Mouse (Mus musculus) lung, embryonic 16.5 days (tissue): ENCODE data around the gene Tuba1c. TPM values are rescaled to one million over a fixed set of nuclear protein-coding genes. Genes with fewer than 3 reads are reported as not detected.
"Not testable (repeated sequence)": the region's sequence is repeated elsewhere in the genome, so short reads cannot be mapped to it uniquely, and the experiment has no call there.

Experiments
- ATAC-seq: fragments of 200-750 bp; cut with Nextera tagmentation; 2 replicates; pipeline ENCODE4 v1.8.0; 2017; ENCODE audit warnings: low read depth, mild to moderate bottlenecking, moderate library complexity
- H3K27ac ChIP-seq: fragments of 300-500 bp; sonication (generic); 2 replicates; pipeline ENCODE4 v1.5.1; 2014; ENCODE audit warnings: mild to moderate bottlenecking, control low read depth, low read length
- H3K27me3 ChIP-seq: fragments of 300-500 bp; sonication (generic); 2 replicates; pipeline ENCODE4 v1.6.1; 2014; ENCODE audit warnings: low read depth, low read length, mixed read lengths; ENCODE audit not compliant: control insufficient read depth, insufficient read depth
- H3K36me3 ChIP-seq: fragments of 300-500 bp; sonication (generic); 2 replicates; pipeline ENCODE4 v1.6.1; 2014; ENCODE audit warnings: low read length; ENCODE audit not compliant: control insufficient read depth, insufficient read depth
- H3K4me1 ChIP-seq: fragments of 300-500 bp; sonication (generic); replicated peaks from 2 replicates; pipeline ENCODE4 v1.6.1; 2014; ENCODE audit warnings: low read length, mixed read lengths; ENCODE audit not compliant: control insufficient read depth, insufficient read depth
- H3K4me2 ChIP-seq: fragments of 300-500 bp; sonication (generic); 2 replicates; pipeline ENCODE4 v1.6.1; 2014; ENCODE audit warnings: low read depth, low read length, control low read depth
- H3K4me3 ChIP-seq: fragments of 300-500 bp; sonication (generic); 2 replicates; pipeline ENCODE4 v1.5.1; 2014; ENCODE audit warnings: mild to moderate bottlenecking, low read length, control low read depth
- H3K9ac ChIP-seq: fragments of 300-500 bp; sonication (generic); 2 replicates; pipeline ENCODE4 v1.6.1; 2014; ENCODE audit warnings: low read length, control low read depth
- H3K9me3 ChIP-seq: fragments of 300-500 bp; sonication (generic); 2 replicates; pipeline ENCODE4 v1.6.1; 2016; ENCODE audit warnings: low read length; ENCODE audit not compliant: control insufficient read depth
- WGBS: fragments of 180-500 bp; shearing (Covaris S2); extraction: QIAGEN DNeasy Blood & Tissue Kit; methylation state at CpG from one replicate; pipeline ENCODE4 v1.1.7; 2014; 5-methylcytosine and 5-hydroxymethylcytosine counted together
- polyA plus RNA-seq: library from polyadenylated mRNA; unstranded; fragments of >200 nt; fragmentation: Nextera tagmentation; extraction: Ambion mirVana; gene quantifications from 2 replicates; pipeline ENCODE4 v1.2.1, GENCODE M21; 2015

The Tuba1c gene
- polyA plus RNA-seq, 1 experiment from 2014 or later = 226 TPM

DNA sequence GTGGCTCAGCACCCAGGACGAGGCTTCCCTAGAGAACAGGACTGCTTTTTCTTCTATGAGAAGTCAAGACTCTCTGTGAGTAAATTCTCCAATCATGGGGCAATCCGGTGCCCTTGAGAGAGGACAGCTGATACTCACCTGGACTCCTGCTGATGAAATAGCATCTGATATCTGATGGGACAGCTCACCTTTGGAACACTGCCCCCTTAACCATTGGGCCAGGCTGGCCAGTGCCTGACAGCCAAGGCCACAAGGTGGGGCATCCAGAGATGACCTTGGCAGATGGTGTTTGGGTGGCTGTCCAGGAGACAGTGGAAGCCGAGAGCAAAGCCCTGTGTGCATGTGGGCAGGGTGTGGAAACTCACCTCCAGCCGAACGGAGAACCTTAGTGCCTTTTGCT, 12.6 kb downstream of the Tuba1c start:
- ATAC-seq = no peak
- H3K27me3 ChIP-seq = no peaks in the 10 kb centered on the region
- H3K9ac ChIP-seq = no peak overlapping the region
- WGBS = 76% methylated on average over 5 of the region's 5 CpGs
- no peak overlapping the region for H3K27ac ChIP-seq
- 0 out of 2 replicates have a peak, but pooled peaks cover 2% of the 10 kb centered on the region for H3K36me3 ChIP-seq
- H3K4me2 ChIP-seq = no peak overlapping the region
- H3K4me1 ChIP-seq = no peaks in the 10 kb centered on the region
- no peaks in the 10 kb centered on the region for H3K9me3 ChIP-seq
- H3K4me3 ChIP-seq = no peak overlapping the region

DNA sequence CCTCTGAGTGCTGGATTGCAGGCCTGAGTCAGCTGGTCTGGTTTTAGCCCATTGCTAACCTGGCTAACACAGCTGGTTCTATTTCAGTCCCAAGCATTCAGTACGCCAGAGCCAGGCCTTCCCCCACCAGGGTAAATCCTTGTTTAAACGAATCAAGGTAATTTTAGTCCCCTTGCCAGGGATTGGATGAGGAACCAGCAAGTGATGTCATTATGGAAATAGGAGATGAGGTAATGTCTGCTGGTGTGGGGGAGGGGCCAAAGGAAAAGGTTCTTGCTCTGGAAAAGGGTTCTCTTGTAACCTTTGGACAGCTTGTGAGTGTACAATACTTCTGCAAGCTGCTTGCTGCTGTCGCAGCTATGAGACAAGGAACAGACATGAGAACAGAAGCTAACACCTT, 15.2 kb downstream of the Tuba1c start:
- no peak for ATAC-seq
- no peak overlapping the region for H3K27ac ChIP-seq
- H3K27me3 ChIP-seq = peaks cover 2% of the 10 kb centered on the region; the same call in 1 of the 2 replicates
- no peaks in the 10 kb centered on the region for H3K9me3 ChIP-seq
- WGBS = 37% methylated on average over 3 of the region's 3 CpGs
- no peak overlapping the region for H3K9ac ChIP-seq
- H3K36me3 ChIP-seq = no peaks in the 10 kb centered on the region
- no peaks in the 10 kb centered on the region for H3K4me1 ChIP-seq
- H3K4me2 ChIP-seq = no peak overlapping the region
- no peak overlapping the region for H3K4me3 ChIP-seq

DNA sequence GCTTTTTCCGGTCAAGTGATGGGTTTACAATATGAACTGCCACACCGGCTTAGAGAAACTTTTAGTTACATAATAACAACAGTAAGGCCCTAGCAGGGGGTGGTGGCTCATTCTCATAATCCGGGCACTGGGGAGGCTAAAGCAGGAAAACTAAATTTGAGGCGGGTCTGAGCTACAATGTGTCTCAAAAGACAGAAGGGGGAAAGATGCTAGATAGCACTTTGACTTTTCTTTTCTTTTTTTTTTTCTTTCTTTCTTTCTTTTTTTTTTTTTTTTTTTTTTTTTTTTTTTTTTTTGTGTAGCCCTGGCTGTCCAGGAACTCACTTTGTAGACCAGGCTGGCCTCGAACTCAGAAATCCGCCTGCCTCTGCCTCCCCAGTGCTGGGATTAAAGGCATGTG, 16.0 kb downstream of the Tuba1c start:
- 77% methylated on average over 6 of the region's 6 CpGs for WGBS
- ATAC-seq = not testable (repeated sequence)

DNA sequence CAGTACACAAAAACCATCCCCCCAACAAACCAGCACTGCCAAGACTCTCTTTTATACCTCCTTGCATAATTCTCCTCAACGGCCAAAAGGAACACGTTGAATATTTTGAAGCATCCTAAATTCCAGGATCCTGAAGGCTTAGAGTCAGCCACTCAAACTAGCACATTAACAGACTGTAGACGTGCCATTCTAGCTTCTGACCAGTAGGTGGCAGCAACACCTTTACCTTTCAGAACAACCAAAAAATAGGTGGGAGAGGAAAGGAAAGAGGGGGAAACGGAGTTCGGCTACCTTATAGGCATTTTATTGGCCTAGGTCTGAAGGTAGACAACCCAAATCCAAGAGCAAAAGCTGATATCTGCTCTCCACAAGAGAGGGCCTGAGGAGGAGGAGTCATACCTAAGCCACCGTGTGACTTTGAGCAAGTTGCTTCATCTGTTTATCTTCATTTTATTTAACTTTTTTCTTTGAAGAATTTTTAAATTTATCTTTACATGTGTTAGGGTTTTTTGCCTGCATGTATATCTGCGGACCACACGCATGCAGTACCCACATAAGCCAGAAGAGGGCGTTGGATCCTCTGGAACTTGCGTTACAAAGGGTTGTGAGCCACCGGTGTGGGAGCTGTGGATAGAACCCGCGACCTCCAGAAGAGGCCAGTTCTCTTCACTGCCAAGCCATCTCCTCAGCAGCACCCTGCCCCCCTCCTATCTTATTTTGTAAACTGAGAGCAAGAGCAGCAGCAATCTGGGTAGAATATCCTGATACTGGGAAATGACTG, 20.0 kb downstream of the Tuba1c start:
- WGBS = 28% methylated on average over 13 of the region's 13 CpGs
- peaks cover 19% of the 10 kb centered on the region for H3K27me3 ChIP-seq
- H3K4me3 ChIP-seq = no peak overlapping the region
- no peaks in the 10 kb centered on the region for H3K36me3 ChIP-seq
- H3K4me1 ChIP-seq = peaks cover 2% of the 10 kb centered on the region; the same call in 1 of the 2 replicates
- no peak overlapping the region for H3K27ac ChIP-seq
- H3K4me2 ChIP-seq = no peak overlapping the region
- H3K9ac ChIP-seq = no peak overlapping the region
- ATAC-seq = no peak
- H3K9me3 ChIP-seq = no peaks in the 10 kb centered on the region

More for the DNA sequence above, 16.0 kb downstream of the Tuba1c start:
- not testable (repeated sequence) for H3K27me3 ChIP-seq, H3K36me3 ChIP-seq, H3K4me1 ChIP-seq, H3K27ac ChIP-seq, H3K4me3 ChIP-seq, H3K9ac ChIP-seq, H3K9me3 ChIP-seq, H3K4me2 ChIP-seq

DNA sequence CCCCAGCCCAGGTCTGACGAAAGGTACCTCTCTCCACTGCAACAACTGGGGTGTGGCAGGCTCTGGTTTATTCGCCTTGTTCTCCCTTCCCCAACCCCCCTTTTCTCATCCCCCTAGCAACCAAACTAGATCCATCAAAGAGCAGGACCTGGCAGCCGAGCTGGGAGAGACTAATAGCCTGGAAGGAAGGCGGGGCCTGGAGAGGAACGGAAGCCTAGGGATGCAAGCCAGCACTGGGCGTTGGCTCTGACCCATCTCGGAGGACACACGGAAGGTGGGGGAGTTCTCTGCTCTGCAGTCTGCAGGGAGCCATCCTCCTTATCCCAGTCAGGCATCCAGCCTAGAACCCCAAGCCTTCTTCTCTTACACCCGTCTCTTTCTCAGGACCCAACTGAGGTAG, 23.7 kb downstream of the Tuba1c start:
- peaks cover 54% of the 10 kb centered on the region for H3K27me3 ChIP-seq
- WGBS = 10% methylated on average over 9 of the region's 9 CpGs

DNA sequence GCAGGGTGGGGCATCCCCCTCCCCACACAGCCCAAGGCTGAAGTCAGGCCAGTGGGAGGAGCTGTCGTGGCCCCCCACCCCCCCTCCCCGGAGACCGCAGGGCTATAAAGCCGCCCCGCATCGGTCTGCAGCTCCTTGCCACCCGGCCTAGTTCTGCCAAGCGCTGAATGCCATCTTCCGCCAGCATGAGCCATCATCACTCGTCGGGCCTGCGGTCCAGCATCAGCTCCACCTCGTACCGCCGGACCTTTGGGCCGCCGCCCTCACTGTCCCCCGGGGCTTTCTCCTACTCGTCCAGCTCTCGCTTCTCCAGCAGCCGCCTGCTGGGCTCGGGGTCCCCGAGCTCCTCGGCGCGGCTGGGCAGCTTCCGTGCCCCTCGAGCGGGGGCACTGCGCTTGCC, 25.3 kb downstream of the Tuba1c start, which contains the start of gene Prph:
Gene Prph (plus strand): TSS at position 135 of the 400 bp plus-strand sequence.
- Histone ChIP-seq H3K27ac (no peak within 1 kb of the TSS), H3K4me1 (peaks cover 11% of the 10 kb centered on the region), H3K4me3 (peak within 1 kb of the TSS; percentile 46), H3K27me3 (peaks cover 62% of the 10 kb centered on the region), H3K9ac (peak within 1 kb of the TSS; percentile 45), H3K9me3 (no peaks in the 10 kb centered on the region), H3K4me2 (peak within 1 kb of the TSS; percentile 72), H3K36me3 (no peaks in the 10 kb centered on the region)
- no peak for ATAC-seq
- WGBS = 1% methylated on average over 29 of the region's 30 CpGs

More for the DNA sequence above, 23.7 kb downstream of the Tuba1c start:
- Histone ChIP-seq H3K27ac (no peak overlapping the region), H3K4me3 (no peak overlapping the region), H3K36me3 (no peaks in the 10 kb centered on the region), H3K4me2 (no peak overlapping the region), H3K4me1 (peaks cover 11% of the 10 kb centered on the region), H3K9ac (no peak overlapping the region), H3K9me3 (no peaks in the 10 kb centered on the region)
- ATAC-seq = no peak

DNA sequence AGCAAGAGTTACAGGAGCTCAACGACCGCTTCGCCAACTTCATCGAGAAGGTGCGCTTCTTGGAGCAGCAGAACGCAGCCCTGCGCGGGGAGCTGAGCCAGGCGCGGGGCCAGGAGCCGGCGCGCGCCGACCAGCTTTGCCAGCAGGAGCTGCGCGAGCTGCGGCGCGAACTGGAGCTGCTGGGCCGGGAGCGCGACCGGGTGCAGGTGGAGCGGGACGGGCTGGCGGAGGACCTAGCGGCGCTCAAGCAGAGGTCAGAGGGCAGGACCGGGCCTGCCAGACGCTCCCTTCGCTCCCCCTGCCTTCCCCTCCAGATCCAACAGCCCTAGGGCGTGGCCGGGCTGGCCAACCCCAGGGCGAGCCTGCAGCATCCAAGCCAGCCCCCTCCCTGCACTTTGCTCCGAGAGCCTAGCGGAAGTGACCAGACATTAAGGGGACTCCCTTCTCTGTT, 25.8 kb downstream of the Tuba1c start:
- H3K4me2 ChIP-seq = peak overlapping the region; percentile 72
- peaks cover 11% of the 10 kb centered on the region for H3K4me1 ChIP-seq
- H3K9me3 ChIP-seq = no peaks in the 10 kb centered on the region
- peak; percentile 37; the same call in 1 of the 2 replicates for ATAC-seq
- H3K9ac ChIP-seq = peak overlapping the region; percentile 45
- peaks cover 62% of the 10 kb centered on the region for H3K27me3 ChIP-seq
- peak overlapping the region; percentile 46 for H3K4me3 ChIP-seq
- WGBS = 0% methylated on average over 36 of the region's 37 CpGs
- H3K36me3 ChIP-seq = no peaks in the 10 kb centered on the region
- no peak overlapping the region for H3K27ac ChIP-seq

DNA sequence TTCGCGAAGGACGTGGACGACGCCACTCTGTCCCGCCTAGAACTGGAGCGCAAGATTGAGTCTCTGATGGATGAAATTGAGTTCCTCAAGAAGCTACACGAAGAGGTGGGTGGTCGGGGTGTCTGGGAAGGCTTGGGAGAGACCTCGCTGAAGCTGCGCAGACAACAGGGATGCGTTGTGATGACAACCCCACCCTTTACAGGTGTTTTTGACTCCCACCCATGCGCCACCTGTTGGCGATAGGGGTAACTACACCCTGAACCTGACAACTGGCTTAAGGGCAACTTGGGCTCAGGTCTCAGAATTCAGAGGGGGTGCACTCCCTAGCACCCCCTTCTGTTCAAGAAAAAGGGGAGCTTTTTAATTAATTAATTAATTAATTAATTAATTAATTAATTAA, 26.6 kb downstream of the Tuba1c start:
- ATAC-seq = no peak
- WGBS = 8% methylated on average over 14 of the region's 14 CpGs
- H3K9ac ChIP-seq = no peak overlapping the region
- H3K27me3 ChIP-seq = peaks cover 62% of the 10 kb centered on the region
- no peak overlapping the region for H3K4me3 ChIP-seq
- H3K9me3 ChIP-seq = no peaks in the 10 kb centered on the region
- no peak overlapping the region for H3K27ac ChIP-seq
- no peak overlapping the region for H3K4me2 ChIP-seq
- H3K36me3 ChIP-seq = no peaks in the 10 kb centered on the region
- H3K4me1 ChIP-seq = peaks cover 11% of the 10 kb centered on the region

DNA sequence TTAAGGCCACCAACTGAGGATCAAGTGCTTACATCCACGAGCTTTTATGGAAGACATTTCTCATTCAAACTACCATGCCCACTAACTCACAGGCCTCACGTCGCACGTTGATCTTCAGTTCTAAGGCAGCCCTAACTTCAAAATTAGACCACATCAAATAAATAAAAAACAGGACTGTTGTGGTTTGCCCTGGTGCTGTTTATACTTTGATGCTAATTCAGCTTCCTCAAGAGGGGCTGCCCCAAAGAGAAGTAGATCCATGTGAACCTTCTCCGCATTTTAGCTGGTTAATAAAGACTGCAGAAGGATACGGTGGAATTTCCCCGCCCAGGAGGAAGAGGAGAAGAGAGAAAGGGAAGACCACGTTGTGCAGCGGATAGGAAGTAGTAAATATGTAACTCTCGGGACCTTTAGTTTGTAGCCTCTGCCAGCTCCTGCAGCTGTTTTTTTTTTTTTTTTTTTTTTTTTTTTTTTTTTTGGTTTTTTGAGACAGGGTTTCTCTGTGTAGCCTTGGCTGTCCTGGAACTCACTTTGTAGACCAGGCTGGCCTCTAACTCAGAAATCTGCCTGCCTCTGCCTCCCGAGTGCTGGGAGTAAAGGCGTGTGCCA, 36.0 kb downstream of the Tuba1c start:
- Histone ChIP-seq H3K27me3 (peaks cover 5% of the 10 kb centered on the region), H3K9me3 (no peaks in the 10 kb centered on the region), H3K36me3 (no peaks in the 10 kb centered on the region), H3K9ac (no peak overlapping the region), H3K4me3 (no peak overlapping the region), H3K27ac (no peak overlapping the region), H3K4me1 (no peaks in the 10 kb centered on the region), H3K4me2 (no peak overlapping the region)
- WGBS = 65% methylated on average over 12 of the region's 12 CpGs
- no peak for ATAC-seq
